Mouse (Mus musculus): ENCODE measurements around the gene Gm17654. TPM values are rescaled to one million over a fixed set of nuclear protein-coding genes. Genes with fewer than 3 reads are reported as not detected.
"Not testable (repeated sequence)": the region's sequence is repeated elsewhere in the genome, so short reads cannot be mapped to it uniquely, and the experiment has no call there.

The Gm17654 gene
- not detected in 2 replicates for polyA plus RNA-seq (2014; fragmentation: Nextera tagmentation; extraction: Ambion mirVana)

DNA sequence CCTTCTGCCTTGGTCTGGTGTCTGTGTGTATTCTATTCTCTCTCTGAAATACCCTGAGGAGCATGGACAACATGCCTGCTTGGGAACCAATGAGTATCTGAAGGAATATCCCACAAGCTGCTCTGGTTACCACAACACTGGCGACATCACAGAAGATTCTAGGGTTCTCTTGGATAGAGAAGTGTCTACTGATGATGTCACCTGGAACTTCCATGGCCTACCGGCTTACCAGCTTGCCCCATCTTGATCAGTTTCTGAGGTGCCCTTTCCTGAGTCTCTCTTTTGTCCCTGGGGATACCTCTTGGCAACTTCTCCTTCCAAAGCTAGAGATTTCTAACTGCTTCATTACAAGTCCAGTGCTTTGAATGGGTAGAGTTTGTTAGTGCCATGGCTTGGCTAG lies at the start of gene Gm17654:
TSS of gene Gm17654 (minus strand) at position 101 of the 400 bp plus-strand sequence.
- H3K4me1 ChIP-seq (replicated peaks; ENCODE audit: control insufficient read depth, insufficient read depth, low read length); H3K36me3 ChIP-seq (ENCODE audit: control insufficient read depth, insufficient read depth, low read length); H3K4me3 ChIP-seq (ENCODE audit: low read depth, low read length); H3K9me3 ChIP-seq (ENCODE audit: control insufficient read depth, low read length); DNase-seq (ENCODE audit: low spot score); H3K4me2 ChIP-seq; ATAC-seq (replicated peaks; ENCODE audit: low FRiP score); H3K27me3 ChIP-seq (replicated peaks; ENCODE audit: control insufficient read depth, insufficient read depth, low read length); H3K9ac ChIP-seq (ENCODE audit: low read depth, low read length); H3K27ac ChIP-seq (ENCODE audit: low read depth, low read length): not testable (repeated sequence)
- 83% methylated on average over 1 of the region's 2 CpGs for WGBS

DNA sequence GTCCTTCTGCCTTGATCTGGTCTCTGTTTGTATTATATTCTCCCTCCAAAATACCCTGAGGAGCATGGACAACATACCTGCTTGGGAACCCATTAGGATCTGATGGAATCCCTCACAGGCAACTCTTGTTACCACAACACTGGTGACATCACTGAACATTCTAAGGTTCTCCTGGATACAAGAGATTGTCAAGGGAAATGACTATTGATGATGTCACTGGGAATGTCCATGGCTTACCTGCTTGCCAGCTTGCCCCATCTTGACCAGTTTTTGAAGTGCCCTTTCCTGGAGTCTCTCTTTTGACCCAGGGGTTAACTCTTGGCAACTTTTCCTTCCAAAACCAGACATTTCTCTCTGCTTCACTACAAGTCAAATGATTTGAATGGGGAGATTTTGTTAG lies 29.0 kb upstream of the Gm17654 start, which contains the start of gene Gm10375:
TSS of gene Gm10375 (minus strand) at position 101 of the 400 bp plus-strand sequence.
- DNase-seq (ENCODE audit: low spot score); H3K9me3 ChIP-seq (ENCODE audit: control insufficient read depth, low read length); ATAC-seq (replicated peaks; ENCODE audit: low FRiP score); H3K4me1 ChIP-seq (replicated peaks; ENCODE audit: control insufficient read depth, insufficient read depth, low read length); H3K4me3 ChIP-seq (ENCODE audit: low read depth, low read length); H3K36me3 ChIP-seq (ENCODE audit: control insufficient read depth, insufficient read depth, low read length); H3K27ac ChIP-seq (ENCODE audit: low read depth, low read length); H3K9ac ChIP-seq (ENCODE audit: low read depth, low read length); H3K27me3 ChIP-seq (replicated peaks; ENCODE audit: control insufficient read depth, insufficient read depth, low read length); H3K4me2 ChIP-seq: not testable (repeated sequence)

- H3K4me2 ChIP-seq; DNase-seq (ENCODE audit: low spot score); H3K27ac ChIP-seq (ENCODE audit: low read depth, low read length); H3K27me3 ChIP-seq (replicated peaks; ENCODE audit: control insufficient read depth, insufficient read depth, low read length); ATAC-seq (replicated peaks; ENCODE audit: low FRiP score); H3K9me3 ChIP-seq (ENCODE audit: control insufficient read depth, low read length); H3K36me3 ChIP-seq (ENCODE audit: control insufficient read depth, insufficient read depth, low read length); H3K4me1 ChIP-seq (replicated peaks; ENCODE audit: control insufficient read depth, insufficient read depth, low read length); H3K4me3 ChIP-seq (ENCODE audit: low read depth, low read length); H3K9ac ChIP-seq (ENCODE audit: low read depth, low read length): not testable (repeated sequence)
- WGBS, result 72% methylated on average over 4 of the region's 4 CpGs
Measured at GRCm38 (mm10) chr14:43577969-43578368, 977 bp downstream of the Gm17654 start.

GRCm38 (mm10) chr14:43552271-43552670 lies 26.7 kb downstream of the Gm17654 start:
- not testable (repeated sequence) for H3K4me1 ChIP-seq (replicated peaks; ENCODE audit: control insufficient read depth, insufficient read depth, low read length); H3K4me2 ChIP-seq; DNase-seq (ENCODE audit: low spot score); H3K27ac ChIP-seq (ENCODE audit: low read depth, low read length); H3K36me3 ChIP-seq (ENCODE audit: control insufficient read depth, insufficient read depth, low read length); ATAC-seq (replicated peaks; ENCODE audit: low FRiP score); H3K9ac ChIP-seq (ENCODE audit: low read depth, low read length); H3K27me3 ChIP-seq (replicated peaks; ENCODE audit: control insufficient read depth, insufficient read depth, low read length); H3K9me3 ChIP-seq (ENCODE audit: control insufficient read depth, low read length); H3K4me3 ChIP-seq (ENCODE audit: low read depth, low read length)
- 86% methylated on average over 2 of the region's 2 CpGs for WGBS

- ATAC-seq (replicated peaks; ENCODE audit: low FRiP score); H3K4me1 ChIP-seq (replicated peaks; ENCODE audit: control insufficient read depth, insufficient read depth, low read length); H3K27ac ChIP-seq (ENCODE audit: low read depth, low read length); H3K4me2 ChIP-seq; H3K4me3 ChIP-seq (ENCODE audit: low read depth, low read length); DNase-seq (ENCODE audit: low spot score); H3K9ac ChIP-seq (ENCODE audit: low read depth, low read length); H3K36me3 ChIP-seq (ENCODE audit: control insufficient read depth, insufficient read depth, low read length); H3K27me3 ChIP-seq (replicated peaks; ENCODE audit: control insufficient read depth, insufficient read depth, low read length); H3K9me3 ChIP-seq (ENCODE audit: control insufficient read depth, low read length): not testable (repeated sequence)
Measured at GRCm38 (mm10) chr14:43546281-43546680, 32.7 kb downstream of the Gm17654 start.

- 67% methylated on average over 1 of the region's 2 CpGs for WGBS
Measured at GRCm38 (mm10) chr14:43543276-43543675, 35.7 kb downstream of the Gm17654 start, which contains the start of gene Gm5799. Gm5799 (plus strand) TSS chr14:43543576.

DNA sequence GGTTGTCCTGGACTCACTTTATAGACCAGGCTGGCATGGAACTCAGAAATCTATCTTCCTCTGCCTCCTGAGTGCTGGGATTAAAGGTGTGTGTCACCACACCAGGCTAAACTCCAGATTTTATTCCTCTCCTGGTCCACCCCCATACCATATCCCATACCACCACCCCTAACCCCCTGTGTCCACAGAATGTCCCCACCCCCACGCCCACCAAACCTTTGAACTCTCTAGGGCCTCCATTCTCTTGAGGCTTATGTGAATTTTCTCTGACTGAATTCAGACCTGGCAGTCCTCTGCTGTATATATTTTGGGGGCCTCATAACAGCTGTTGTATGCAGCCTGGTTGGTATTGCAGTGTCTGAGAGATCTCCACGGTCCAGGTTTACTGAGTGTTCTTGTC lies 40.8 kb downstream of the Gm17654 start:
- H3K4me1 ChIP-seq (replicated peaks; ENCODE audit: control insufficient read depth, insufficient read depth, low read length); H3K9me3 ChIP-seq (ENCODE audit: control insufficient read depth, low read length); DNase-seq (ENCODE audit: low spot score); H3K27ac ChIP-seq (ENCODE audit: low read depth, low read length); ATAC-seq (replicated peaks; ENCODE audit: low FRiP score); H3K9ac ChIP-seq (ENCODE audit: low read depth, low read length); H3K4me3 ChIP-seq (ENCODE audit: low read depth, low read length); H3K36me3 ChIP-seq (ENCODE audit: control insufficient read depth, insufficient read depth, low read length); H3K27me3 ChIP-seq (replicated peaks; ENCODE audit: control insufficient read depth, insufficient read depth, low read length); H3K4me2 ChIP-seq: not testable (repeated sequence)
- 65% methylated on average over 2 of the region's 2 CpGs for WGBS

More at GRCm38 (mm10) chr14:43543276-43543675, 35.7 kb downstream of the Gm17654 start, which contains the start of gene Gm5799:
- not testable (repeated sequence) for H3K4me2 ChIP-seq; H3K27me3 ChIP-seq (replicated peaks; ENCODE audit: control insufficient read depth, insufficient read depth, low read length); H3K4me1 ChIP-seq (replicated peaks; ENCODE audit: control insufficient read depth, insufficient read depth, low read length); H3K9ac ChIP-seq (ENCODE audit: low read depth, low read length); H3K27ac ChIP-seq (ENCODE audit: low read depth, low read length); ATAC-seq (replicated peaks; ENCODE audit: low FRiP score); DNase-seq (ENCODE audit: low spot score); H3K4me3 ChIP-seq (ENCODE audit: low read depth, low read length); H3K9me3 ChIP-seq (ENCODE audit: control insufficient read depth, low read length); H3K36me3 ChIP-seq (ENCODE audit: control insufficient read depth, insufficient read depth, low read length)

DNA sequence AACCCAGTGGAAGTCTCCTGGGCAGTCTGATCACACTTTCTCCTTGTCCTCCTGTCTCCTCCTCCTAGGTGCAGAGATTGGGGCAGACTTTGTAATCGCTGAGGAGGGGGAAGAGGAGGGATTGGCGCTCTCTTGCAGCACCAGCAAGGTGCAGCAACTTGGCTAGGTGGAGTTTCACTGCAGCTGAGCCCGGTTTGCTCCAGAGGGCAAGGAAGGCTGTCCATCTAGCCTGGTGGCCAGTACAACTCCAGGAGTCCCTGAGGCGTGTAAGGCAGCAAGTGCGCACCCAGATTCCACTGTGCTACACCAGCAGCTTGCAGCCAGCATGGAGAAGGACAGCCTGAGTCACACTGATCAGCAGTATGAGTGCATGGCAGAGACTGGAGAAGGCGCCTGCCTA lies 46.6 kb downstream of the Gm17654 start:
- not testable (repeated sequence) for H3K9ac ChIP-seq (ENCODE audit: low read depth, low read length); H3K27ac ChIP-seq (ENCODE audit: low read depth, low read length); H3K27me3 ChIP-seq (replicated peaks; ENCODE audit: control insufficient read depth, insufficient read depth, low read length); ATAC-seq (replicated peaks; ENCODE audit: low FRiP score); H3K4me1 ChIP-seq (replicated peaks; ENCODE audit: control insufficient read depth, insufficient read depth, low read length); DNase-seq (ENCODE audit: low spot score); H3K4me3 ChIP-seq (ENCODE audit: low read depth, low read length); H3K4me2 ChIP-seq; H3K36me3 ChIP-seq (ENCODE audit: control insufficient read depth, insufficient read depth, low read length); H3K9me3 ChIP-seq (ENCODE audit: control insufficient read depth, low read length)
- 30% methylated on average over 4 of the region's 6 CpGs for WGBS

- ATAC-seq (replicated peaks; ENCODE audit: low FRiP score); DNase-seq (ENCODE audit: low spot score): not testable (repeated sequence)
- no CpG with 5 or more reads among the region's 6 CpGs for WGBS
Measured at GRCm38 (mm10) chr14:43532011-43532383, 46.9 kb downstream of the Gm17654 start.

More at GRCm38 (mm10) chr14:43532011-43532383, 46.9 kb downstream of the Gm17654 start:
- H3K4me1 ChIP-seq (replicated peaks; ENCODE audit: control insufficient read depth, insufficient read depth, low read length); H3K27ac ChIP-seq (ENCODE audit: low read depth, low read length); H3K4me2 ChIP-seq; H3K27me3 ChIP-seq (replicated peaks; ENCODE audit: control insufficient read depth, insufficient read depth, low read length); H3K9ac ChIP-seq (ENCODE audit: low read depth, low read length); H3K9me3 ChIP-seq (ENCODE audit: control insufficient read depth, low read length); H3K4me3 ChIP-seq (ENCODE audit: low read depth, low read length); H3K36me3 ChIP-seq (ENCODE audit: control insufficient read depth, insufficient read depth, low read length): not testable (repeated sequence)

All from liver, embryonic 11.5 days (tissue).